Mouse (Mus musculus) heart, postnatal 0 days (tissue): ENCODE data around the gene Pglyrp2. TPM values are rescaled to one million over a fixed set of nuclear protein-coding genes. Genes with fewer than 3 reads are reported as not detected.
A peak's percentile ranks its signal among the peaks of the same experiment; 100 is the strongest.

Experiments used
- ATAC-seq: fragments of 200-750 bp; cut with Nextera tagmentation; 2 replicates; pipeline ENCODE4 v1.8.0; 2017; ENCODE audit warnings: low read depth, moderate number of reproducible peaks, moderate library complexity; ENCODE audit not compliant: insufficient read depth
- DNase-seq: peaks from one replicate; pipeline ENCODE4 v3.0.0-alpha.2; 2016; ENCODE audit warnings: low spot score
- H3K27ac ChIP-seq: fragments of 300-500 bp; sonication (generic); 2 replicates; pipeline ENCODE4 v1.5.1; 2014; ENCODE audit warnings: low read depth, mild to moderate bottlenecking
- H3K27me3 ChIP-seq: fragments of 300-500 bp; sonication (generic); 2 replicates; pipeline ENCODE4 v1.6.1; 2014; ENCODE audit warnings: low read length, mixed read lengths; ENCODE audit not compliant: control insufficient read depth, insufficient read depth
- H3K36me3 ChIP-seq: fragments of 300-500 bp; sonication (generic); replicated peaks from 2 replicates; pipeline ENCODE4 v1.6.1; 2014; ENCODE audit warnings: low read length, mixed read lengths; ENCODE audit not compliant: control insufficient read depth, insufficient read depth
- H3K4me1 ChIP-seq: fragments of 300-500 bp; sonication (generic); 2 replicates; pipeline ENCODE4 v1.6.1; 2014; ENCODE audit warnings: antibody characterized with exemption; ENCODE audit not compliant: control insufficient read depth, insufficient read depth
- H3K4me2 ChIP-seq: fragments of 300-500 bp; sonication (generic); 2 replicates; pipeline ENCODE4 v1.6.1; 2014; ENCODE audit warnings: low read depth, mild to moderate bottlenecking, low read length, moderate library complexity
- H3K4me3 ChIP-seq: fragments of 300-500 bp; sonication (generic); 2 replicates; pipeline ENCODE4 v1.5.1; 2014; ENCODE audit warnings: low read depth, low read length
- H3K9ac ChIP-seq: fragments of 300-500 bp; sonication (generic); replicated peaks from 2 replicates; pipeline ENCODE4 v1.6.1; 2014; ENCODE audit warnings: low read depth, low read length, mixed read lengths
- H3K9me3 ChIP-seq: fragments of 300-500 bp; sonication (generic); replicated peaks from 2 replicates; pipeline ENCODE4 v1.6.1; 2016; ENCODE audit warnings: low read length; ENCODE audit not compliant: control insufficient read depth
- CTCF ChIP-seq: IDR thresholded peaks from 2 replicates; pipeline ENCODE4 v1.5.1; 2016; ENCODE audit warnings: antibody characterized with exemption, control low read depth, low read depth
- EP300 ChIP-seq: IDR thresholded peaks from 2 replicates; pipeline ENCODE4 v1.6.1; 2016; ENCODE audit warnings: antibody characterized with exemption, low read depth
- WGBS: fragments of 180-500 bp; shearing (Covaris S2); extraction: QIAGEN DNeasy Blood & Tissue Kit; methylation state at CpG from one replicate; pipeline ENCODE4 v1.1.7; 2014; 5-methylcytosine and 5-hydroxymethylcytosine counted together
- polyA plus RNA-seq: library from polyadenylated mRNA; unstranded; fragments of >200 nt; fragmentation: Nextera tagmentation; extraction: Ambion mirVana; gene quantifications from 2 replicates; pipeline ENCODE4 v1.2.1, GENCODE M21; 2015
- total RNA-seq: library from RNA; depleted of rRNA; stranded (reverse); fragments of >200 nt; gene quantifications from 2 replicates; pipeline ENCODE4 v1.2.3, GENCODE M21; 2014; ENCODE audit warnings: low replicate concordance

Gene Pglyrp2
- total and polyA plus RNA-seq, 2 experiments from 2014 or later, result not detected

- ATAC-seq (no peak), DNase-seq (no peak)
- no peak for TF ChIP-seq CTCF
- TF ChIP-seq EP300, result no peak
- no peak overlapping the region for H3K9ac ChIP-seq
- H3K27ac ChIP-seq, result no peak overlapping the region
- H3K4me3 ChIP-seq, result no peak overlapping the region
- no peak overlapping the region for H3K4me2 ChIP-seq
- H3K27me3 ChIP-seq, result peaks cover 13% of the 10 kb centered on the region; the same call in 1 of the 2 replicates
- H3K4me1 ChIP-seq, result no peaks in the 10 kb centered on the region
- WGBS, result 57% methylated on average over 2 of the region's 2 CpGs
- no peaks in the 10 kb centered on the region for H3K36me3 ChIP-seq
- no peaks in the 10 kb centered on the region for H3K9me3 ChIP-seq
Observed at GRCm38 (mm10) chr17:32419989-32420388, 4.0 kb downstream of the Pglyrp2 start.

GRCm38 (mm10) chr17:32416771-32417170 lies 7.2 kb downstream of the Pglyrp2 start:
- Histone ChIP-seq H3K27ac (no peak overlapping the region), H3K9me3 (no peaks in the 10 kb centered on the region), H3K9ac (no peak overlapping the region), H3K4me1 (no peaks in the 10 kb centered on the region), H3K27me3 (peaks cover 15% of the 10 kb centered on the region; the same call in 1 of the 2 replicates), H3K4me2 (no peak overlapping the region), H3K4me3 (no peak overlapping the region), H3K36me3 (no peaks in the 10 kb centered on the region)
- WGBS, result 90% methylated on average over 14 of the region's 14 CpGs
- no peak for TF ChIP-seq EP300
- TF ChIP-seq CTCF, result no peak
- no peak for DNase-seq
- ATAC-seq, result no peak

GRCm38 (mm10) chr17:32415417-32416020 lies 8.4 kb downstream of the Pglyrp2 start:
- no peak for ATAC-seq
- Histone ChIP-seq H3K4me3 (no peak overlapping the region), H3K4me2 (0 out of 2 replicates have a peak overlapping the region, but pooled peaks have one; percentile 20), H3K27ac (no peak overlapping the region), H3K9ac (no peak overlapping the region), H3K36me3 (no peaks in the 10 kb centered on the region), H3K27me3 (peaks cover 15% of the 10 kb centered on the region; the same call in 1 of the 2 replicates), H3K9me3 (no peaks in the 10 kb centered on the region), H3K4me1 (no peaks in the 10 kb centered on the region)
- TF ChIP-seq CTCF, result no peak
- DNase-seq, result no peak
- WGBS, result 34% methylated on average over 24 of the region's 24 CpGs

- no peaks in the 10 kb centered on the region for H3K4me1 ChIP-seq
- 81% methylated on average over 6 of the region's 6 CpGs for WGBS
Observed at GRCm38 (mm10) chr17:32411898-32412297, 12.1 kb downstream of the Pglyrp2 start.

GRCm38 (mm10) chr17:32403417-32403816 lies 20.6 kb downstream of the Pglyrp2 start, which contains the start of gene Rasal3:
Rasal3 (minus strand) TSS chr17:32403583.
- Histone ChIP-seq H3K9me3 (no peaks in the 10 kb centered on the region), H3K4me2 (no peak within 1 kb of the TSS), H3K27me3 (peaks cover 6% of the 10 kb centered on the region; the same call in 1 of the 2 replicates), H3K9ac (no peak within 1 kb of the TSS), H3K36me3 (no peaks in the 10 kb centered on the region), H3K4me1 (no peaks in the 10 kb centered on the region), H3K27ac (no peak within 1 kb of the TSS), H3K4me3 (peak within 1 kb of the TSS; percentile 33; the same call in 1 of the 2 replicates)
- TF ChIP-seq EP300 (no peak), CTCF (no peak)
- no peak for ATAC-seq
- WGBS, result 59% methylated on average over 8 of the region's 8 CpGs
- no peak for DNase-seq

More at GRCm38 (mm10) chr17:32411898-32412297, 12.1 kb downstream of the Pglyrp2 start:
- TF ChIP-seq CTCF, result no peak
- ATAC-seq, result no peak
- H3K27me3 ChIP-seq, result peaks cover 14% of the 10 kb centered on the region; the same call in 1 of the 2 replicates
- no peak overlapping the region for H3K4me2 ChIP-seq
- no peak overlapping the region for H3K9ac ChIP-seq
- H3K4me3 ChIP-seq, result no peak overlapping the region
- no peaks in the 10 kb centered on the region for H3K9me3 ChIP-seq
- no peaks in the 10 kb centered on the region for H3K36me3 ChIP-seq
- H3K27ac ChIP-seq, result no peak overlapping the region
- no peak for DNase-seq

- H3K36me3 ChIP-seq, result no peaks in the 10 kb centered on the region
- H3K4me3 ChIP-seq, result peak overlapping the region; percentile 33; the same call in 1 of the 2 replicates
- WGBS, result 62% methylated on average over 11 of the region's 11 CpGs
- no peaks in the 10 kb centered on the region for H3K9me3 ChIP-seq
- H3K9ac ChIP-seq, result no peak overlapping the region
- H3K27ac ChIP-seq, result no peak overlapping the region
- H3K4me1 ChIP-seq, result no peaks in the 10 kb centered on the region
- no peak overlapping the region for H3K4me2 ChIP-seq
- no peak for DNase-seq
- peaks cover 12% of the 10 kb centered on the region for H3K27me3 ChIP-seq
- TF ChIP-seq CTCF, result no peak
- TF ChIP-seq EP300, result no peak
- ATAC-seq, result no peak
Observed at GRCm38 (mm10) chr17:32402779-32403157, 21.2 kb downstream of the Pglyrp2 start.
